Mouse (Mus musculus): ENCODE data around the gene Wdr45. TPM values are rescaled to one million over a fixed set of nuclear protein-coding genes. Genes with fewer than 3 reads are reported as not detected.
A peak's percentile ranks its signal among the peaks of the same experiment; 100 is the strongest.
"Not testable (repeated sequence)": the region's sequence is repeated elsewhere in the genome, so short reads cannot be mapped to it uniquely, and the experiment has no call there.

Gene Wdr45
- polyA plus RNA-seq (2012; fragmentation: generic; extraction: Trizol): 38.9 TPM

- peak; percentile 15 for TF ChIP-seq POLR2A (IDR thresholded peaks at IDR 0.05; ENCODE audit: insufficient read length, low read depth)
- H3K36me3 ChIP-seq (ENCODE audit: control insufficient read depth, insufficient read depth); H3ac ChIP-seq (ENCODE audit: control insufficient read depth, insufficient read length); H3K79me2 ChIP-seq (ENCODE audit: control insufficient read depth, insufficient read depth); H3K27me3 ChIP-seq (ENCODE audit: control insufficient read depth, insufficient read depth, insufficient read length): not testable (repeated sequence)
- peak within 1 kb of the TSS; percentile 22 for H3K4me3 ChIP-seq
- peak within 1 kb of the TSS; percentile 74 for H3K4me2 ChIP-seq (ENCODE audit: low read depth)
Observed at GRCm38 (mm10) chrX:7714135-7714899, at the start of gene Wdr45. TSS of gene Wdr45 (plus strand) at chrX:7714333.

- Histone ChIP-seq H3ac (ENCODE audit: control insufficient read depth, insufficient read length) (no peak overlapping the region), H3K79me2 (ENCODE audit: control insufficient read depth, insufficient read depth) (peaks cover under 1% of the 10 kb centered on the region), H3K4me2 (ENCODE audit: low read depth) (no peak overlapping the region), H3K36me3 (ENCODE audit: control insufficient read depth, insufficient read depth) (peaks cover 5% of the 10 kb centered on the region), H3K27me3 (ENCODE audit: control insufficient read depth, insufficient read depth, insufficient read length) (no peaks in the 10 kb centered on the region), H3K4me3 (no peak overlapping the region)
- TF ChIP-seq REST (IDR thresholded peaks at IDR 0.05; ENCODE audit: insufficient read depth, insufficient read length) (no peak), MAX (IDR thresholded peaks at IDR 0.05; ENCODE audit: low read depth) (no peak), USF1 (IDR thresholded peaks at IDR 0.05; ENCODE audit: low read depth) (no peak), CEBPB (IDR thresholded peaks at IDR 0.05; ENCODE audit: insufficient read depth, poor library complexity, severe bottlenecking) (no peak), TCF3 (IDR thresholded peaks at IDR 0.05; ENCODE audit: insufficient read length, low read depth) (no peak), POLR2AphosphoS2 (IDR thresholded peaks at IDR 0.05; ENCODE audit: insufficient read length, low read depth) (no peak), TCF12 (IDR thresholded peaks at IDR 0.05; ENCODE audit: insufficient read depth, poor library complexity, severe bottlenecking) (no peak), MYOD1 (IDR thresholded peaks at IDR 0.05; ENCODE audit: control insufficient read depth in 1 of 3, insufficient read length in 2 of 3, low read depth in 2 of 3) (no peak), SRF (IDR thresholded peaks at IDR 0.05; ENCODE audit: control insufficient read depth, insufficient read length, low read depth) (no peak), MYOG (IDR thresholded peaks at IDR 0.05; ENCODE audit: control insufficient read depth in 1 of 3, insufficient read depth in 1 of 3, insufficient read length in 2 of 3, low read depth in 2 of 3) (no peak), E2F4 (IDR thresholded peaks at IDR 0.05; ENCODE audit: insufficient read depth) (no peak), POLR2A (IDR thresholded peaks at IDR 0.05; ENCODE audit: insufficient read length, low read depth) (no peak)
Observed at GRCm38 (mm10) chrX:7664791-7665190, 49.3 kb upstream of the Wdr45 start.

- Histone ChIP-seq H3K79me2 (ENCODE audit: control insufficient read depth, insufficient read depth) (peaks cover 6% of the 10 kb centered on the region), H3ac (ENCODE audit: control insufficient read depth, insufficient read length) (no peak overlapping the region), H3K4me2 (ENCODE audit: low read depth) (no peak overlapping the region), H3K27me3 (ENCODE audit: control insufficient read depth, insufficient read depth, insufficient read length) (no peaks in the 10 kb centered on the region), H3K4me3 (no peak overlapping the region), H3K36me3 (ENCODE audit: control insufficient read depth, insufficient read depth) (peaks cover 5% of the 10 kb centered on the region)
- TF ChIP-seq TCF3 (IDR thresholded peaks at IDR 0.05; ENCODE audit: insufficient read length, low read depth): no peak
- TF ChIP-seq POLR2AphosphoS2 (IDR thresholded peaks at IDR 0.05; ENCODE audit: insufficient read length, low read depth): peak; percentile 42
Observed at GRCm38 (mm10) chrX:7665739-7666502, 48.2 kb upstream of the Wdr45 start.

GRCm38 (mm10) chrX:7670390-7670881, 43.7 kb upstream of the Wdr45 start:
- peak overlapping the region; percentile 33 for H3ac ChIP-seq (ENCODE audit: control insufficient read depth, insufficient read length)
- H3K79me2 ChIP-seq (ENCODE audit: control insufficient read depth, insufficient read depth): peaks cover 14% of the 10 kb centered on the region
- TF ChIP-seq MYOG (IDR thresholded peaks at IDR 0.05; ENCODE audit: control insufficient read depth in 1 of 3, insufficient read depth in 1 of 3, insufficient read length in 2 of 3, low read depth in 2 of 3) (no peak), USF1 (IDR thresholded peaks at IDR 0.05; ENCODE audit: low read depth) (no peak), E2F4 (IDR thresholded peaks at IDR 0.05; ENCODE audit: insufficient read depth) (no peak), POLR2A (IDR thresholded peaks at IDR 0.05; ENCODE audit: insufficient read length, low read depth) (peak; percentile 25), SRF (IDR thresholded peaks at IDR 0.05; ENCODE audit: control insufficient read depth, insufficient read length, low read depth) (peak; percentile 9), TCF12 (IDR thresholded peaks at IDR 0.05; ENCODE audit: insufficient read depth, poor library complexity, severe bottlenecking) (no peak), MYOD1 (IDR thresholded peaks at IDR 0.05; ENCODE audit: control insufficient read depth in 1 of 3, insufficient read length in 2 of 3, low read depth in 2 of 3) (peak in 1 of 3 experiments; percentile 25)
- peaks cover 5% of the 10 kb centered on the region for H3K36me3 ChIP-seq (ENCODE audit: control insufficient read depth, insufficient read depth)
- no peaks in the 10 kb centered on the region for H3K27me3 ChIP-seq (ENCODE audit: control insufficient read depth, insufficient read depth, insufficient read length)
- peak overlapping the region; percentile 65 for H3K4me2 ChIP-seq (ENCODE audit: low read depth)
- peak overlapping the region; percentile 62 for H3K4me3 ChIP-seq

GRCm38 (mm10) chrX:7670921-7671623, 43.1 kb upstream of the Wdr45 start, which contains the start of gene Plp2:
TSS of gene Plp2 (minus strand) at chrX:7671390.
- TF ChIP-seq REST (IDR thresholded peaks at IDR 0.05; ENCODE audit: insufficient read depth, insufficient read length): no peak
- TF ChIP-seq E2F4 (IDR thresholded peaks at IDR 0.05; ENCODE audit: insufficient read depth): no peak
- no peak for TF ChIP-seq TCF12 (IDR thresholded peaks at IDR 0.05; ENCODE audit: insufficient read depth, poor library complexity, severe bottlenecking)
- TF ChIP-seq POLR2A (IDR thresholded peaks at IDR 0.05; ENCODE audit: insufficient read length, low read depth): peak; percentile 48
- no peak for TF ChIP-seq POLR2AphosphoS2 (IDR thresholded peaks at IDR 0.05; ENCODE audit: insufficient read length, low read depth)
- TF ChIP-seq CEBPB (IDR thresholded peaks at IDR 0.05; ENCODE audit: insufficient read depth, poor library complexity, severe bottlenecking): no peak
- no peak for TF ChIP-seq TCF3 (IDR thresholded peaks at IDR 0.05; ENCODE audit: insufficient read length, low read depth)
- TF ChIP-seq MYOD1 (IDR thresholded peaks at IDR 0.05; ENCODE audit: control insufficient read depth in 1 of 3, insufficient read length in 2 of 3, low read depth in 2 of 3): peak in 1 of 3 experiments; percentile 7
- no peak for TF ChIP-seq MAX (IDR thresholded peaks at IDR 0.05; ENCODE audit: low read depth)
- no peak for TF ChIP-seq MYOG (IDR thresholded peaks at IDR 0.05; ENCODE audit: control insufficient read depth in 1 of 3, insufficient read depth in 1 of 3, insufficient read length in 2 of 3, low read depth in 2 of 3)
- TF ChIP-seq SRF (IDR thresholded peaks at IDR 0.05; ENCODE audit: control insufficient read depth, insufficient read length, low read depth): peak; percentile 8
- no peak for TF ChIP-seq USF1 (IDR thresholded peaks at IDR 0.05; ENCODE audit: low read depth)
- peaks cover 5% of the 10 kb centered on the region for H3K36me3 ChIP-seq (ENCODE audit: control insufficient read depth, insufficient read depth)
- H3ac ChIP-seq (ENCODE audit: control insufficient read depth, insufficient read length): peak within 1 kb of the TSS; percentile 33
- H3K4me2 ChIP-seq (ENCODE audit: low read depth): peak within 1 kb of the TSS; percentile 90
- peak within 1 kb of the TSS; percentile 62 for H3K4me3 ChIP-seq
- H3K79me2 ChIP-seq (ENCODE audit: control insufficient read depth, insufficient read depth): peaks cover 14% of the 10 kb centered on the region
- H3K27me3 ChIP-seq (ENCODE audit: control insufficient read depth, insufficient read depth, insufficient read length): no peaks in the 10 kb centered on the region
